Mouse (Mus musculus) embryonic facial prominence, embryonic 12.5 days (tissue): ENCODE measurements around the gene Marc2. TPM values are rescaled to one million over a fixed set of nuclear protein-coding genes. Genes with fewer than 3 reads are reported as not detected.
A peak's percentile ranks its signal among the peaks of the same experiment; 100 is the strongest.

Source experiments
- ATAC-seq: fragments of 200-750 bp; cut with Nextera tagmentation; 2 replicates; pipeline ENCODE4 v1.8.0; 2017; ENCODE audit not compliant: insufficient number of reproducible peaks, insufficient read depth, low FRiP score, low TSS enrichment
- H3K27ac ChIP-seq: fragments of 300-500 bp; sonication (generic); 2 replicates; pipeline ENCODE4 v1.5.1; 2016; ENCODE audit warnings: mild to moderate bottlenecking
- H3K27me3 ChIP-seq: fragments of 300-500 bp; sonication (generic); 2 replicates; pipeline ENCODE4 v1.6.1; 2016; ENCODE audit warnings: mild to moderate bottlenecking, moderate library complexity
- H3K36me3 ChIP-seq: fragments of 300-500 bp; sonication (generic); 2 replicates; pipeline ENCODE4 v1.6.1; 2016; ENCODE audit warnings: mild to moderate bottlenecking
- H3K4me1 ChIP-seq: fragments of 300-500 bp; sonication (generic); 2 replicates; pipeline ENCODE4 v1.6.1; 2016
- H3K4me2 ChIP-seq: fragments of 300-500 bp; sonication (generic); replicated peaks from 2 replicates; pipeline ENCODE4 v1.6.1; 2016; ENCODE audit warnings: mild to moderate bottlenecking, moderate library complexity
- H3K4me3 ChIP-seq: fragments of 300-500 bp; sonication (generic); 2 replicates; pipeline ENCODE4 v1.5.1; 2016; ENCODE audit warnings: mild to moderate bottlenecking
- H3K9ac ChIP-seq: fragments of 300-500 bp; sonication (generic); 2 replicates; pipeline ENCODE4 v1.6.1; 2016; ENCODE audit warnings: mild to moderate bottlenecking, moderate library complexity
- H3K9me3 ChIP-seq: fragments of 300-500 bp; sonication (generic); 2 replicates; pipeline ENCODE4 v1.6.1; 2016; ENCODE audit warnings: mild to moderate bottlenecking, moderate library complexity
- WGBS: fragments of 180-500 bp; shearing (Covaris S2); methylation state at CpG from one replicate; pipeline ENCODE4 v1.1.7; 2016; 5-methylcytosine and 5-hydroxymethylcytosine counted together
- polyA plus RNA-seq: library from polyadenylated mRNA; unstranded; fragments of >200 nt; fragmentation: Nextera tagmentation; extraction: Ambion mirVana; gene quantifications from 2 replicates; pipeline ENCODE4 v1.2.1, GENCODE M21; 2016

Marc2 gene
- polyA plus RNA-seq, 1 experiment from 2014 or later, result 144 TPM

GRCm38 (mm10) chr1:184827175-184827701 is 19.0 kb downstream of the Marc2 start:
- 32% methylated on average over 23 of the region's 23 CpGs for WGBS
- Histone ChIP-seq H3K9me3 (no peaks in the 10 kb centered on the region), H3K4me2 (0 out of 2 replicates have a peak overlapping the region, but pooled peaks have one; percentile 16), H3K4me1 (peaks cover 17% of the 10 kb centered on the region; the same call in 1 of the 2 replicates), H3K36me3 (peaks cover 24% of the 10 kb centered on the region), H3K4me3 (no peak overlapping the region), H3K27me3 (no peaks in the 10 kb centered on the region), H3K27ac (no peak overlapping the region), H3K9ac (peak overlapping the region; percentile 15; the same call in 1 of the 2 replicates)
- no peak for ATAC-seq

- Histone ChIP-seq H3K9ac (no peak overlapping the region), H3K27me3 (no peaks in the 10 kb centered on the region), H3K27ac (no peak overlapping the region), H3K4me1 (peaks cover 17% of the 10 kb centered on the region; the same call in 1 of the 2 replicates), H3K4me3 (no peak overlapping the region), H3K36me3 (peaks cover 17% of the 10 kb centered on the region), H3K9me3 (no peaks in the 10 kb centered on the region), H3K4me2 (peak overlapping the region; percentile 6; the same call in 1 of the 2 replicates)
- WGBS, result 22% methylated on average over 11 of the region's 11 CpGs
- ATAC-seq, result no peak
These were observed 21.2 kb downstream of the Marc2 start for GRCm38 (mm10) chr1:184825093-184825492.

- Histone ChIP-seq H3K9ac (no peak overlapping the region), H3K36me3 (peaks cover 19% of the 10 kb centered on the region; the same call in 1 of the 2 replicates), H3K4me3 (no peak overlapping the region), H3K27me3 (no peaks in the 10 kb centered on the region), H3K9me3 (no peaks in the 10 kb centered on the region), H3K4me2 (0 out of 2 replicates have a peak overlapping the region, but pooled peaks have one; percentile 6), H3K27ac (no peak overlapping the region), H3K4me1 (peaks cover 17% of the 10 kb centered on the region; the same call in 1 of the 2 replicates)
- ATAC-seq, result peak; percentile 82
- 5% methylated on average over 12 of the region's 12 CpGs for WGBS
These were observed 21.8 kb downstream of the Marc2 start for GRCm38 (mm10) chr1:184824439-184824851.

- H3K4me1 ChIP-seq, result peaks cover 17% of the 10 kb centered on the region; the same call in 1 of the 2 replicates
- H3K9me3 ChIP-seq, result no peaks in the 10 kb centered on the region
- WGBS, result 11% methylated on average over 11 of the region's 11 CpGs
- peak overlapping the region; percentile 36 for H3K4me2 ChIP-seq
- H3K36me3 ChIP-seq, result peaks cover 24% of the 10 kb centered on the region
- peak; percentile 69; the same call in 1 of the 2 replicates for ATAC-seq
- H3K9ac ChIP-seq, result no peak overlapping the region
- H3K27ac ChIP-seq, result no peak overlapping the region
- no peaks in the 10 kb centered on the region for H3K27me3 ChIP-seq
- H3K4me3 ChIP-seq, result no peak overlapping the region
These were observed 23.6 kb downstream of the Marc2 start for GRCm38 (mm10) chr1:184822678-184823077.

- H3K4me1 ChIP-seq, result peaks cover 4% of the 10 kb centered on the region; the same call in 1 of the 2 replicates
- no peak for ATAC-seq
- H3K36me3 ChIP-seq, result peaks cover 32% of the 10 kb centered on the region
- H3K27ac ChIP-seq, result no peak overlapping the region
- no peaks in the 10 kb centered on the region for H3K27me3 ChIP-seq
- no peaks in the 10 kb centered on the region for H3K9me3 ChIP-seq
- no peak overlapping the region for H3K4me2 ChIP-seq
- no peak overlapping the region for H3K4me3 ChIP-seq
- 83% methylated on average over 6 of the region's 6 CpGs for WGBS
- H3K9ac ChIP-seq, result no peak overlapping the region
These were observed 28.5 kb downstream of the Marc2 start for GRCm38 (mm10) chr1:184817768-184818167.

GRCm38 (mm10) chr1:184811716-184812250 is 34.5 kb downstream of the Marc2 start:
- 76% methylated on average over 8 of the region's 8 CpGs for WGBS
- ATAC-seq, result no peak
- Histone ChIP-seq H3K9me3 (no peaks in the 10 kb centered on the region), H3K4me3 (no peak overlapping the region), H3K9ac (no peak overlapping the region), H3K4me1 (peaks cover 6% of the 10 kb centered on the region), H3K4me2 (no peak overlapping the region), H3K27me3 (peaks cover 23% of the 10 kb centered on the region), H3K36me3 (no peaks in the 10 kb centered on the region; the same call in 1 of the 2 replicates), H3K27ac (no peak overlapping the region)

- Histone ChIP-seq H3K27me3 (peaks cover 23% of the 10 kb centered on the region), H3K9ac (0 out of 2 replicates have a peak within 1 kb of the TSS, but pooled peaks have one; percentile 40), H3K4me3 (peak within 1 kb of the TSS; percentile 39), H3K36me3 (no peaks in the 10 kb centered on the region; the same call in 1 of the 2 replicates), H3K4me1 (peaks cover 6% of the 10 kb centered on the region), H3K4me2 (peak within 1 kb of the TSS; percentile 86), H3K9me3 (no peaks in the 10 kb centered on the region), H3K27ac (no peak within 1 kb of the TSS)
- 5% methylated on average over 52 of the region's 52 CpGs for WGBS
- peak; percentile 41; the same call in 1 of the 2 replicates for ATAC-seq
These were observed 35.3 kb downstream of the Marc2 start, which contains the start of gene Marc1 for GRCm38 (mm10) chr1:184810780-184811575. TSS of gene Marc1 (minus strand) at chr1:184811313.

- no peak for ATAC-seq
- H3K4me2 ChIP-seq, result no peak overlapping the region
- H3K27me3 ChIP-seq, result peaks cover 23% of the 10 kb centered on the region
- WGBS, result 52% methylated on average over 6 of the region's 6 CpGs
- H3K27ac ChIP-seq, result no peak overlapping the region
- no peaks in the 10 kb centered on the region; the same call in 1 of the 2 replicates for H3K36me3 ChIP-seq
- H3K4me1 ChIP-seq, result peaks cover 6% of the 10 kb centered on the region
- H3K9ac ChIP-seq, result no peak overlapping the region
- no peaks in the 10 kb centered on the region for H3K9me3 ChIP-seq
- H3K4me3 ChIP-seq, result no peak overlapping the region
These were observed 36.7 kb downstream of the Marc2 start for GRCm38 (mm10) chr1:184809578-184810001.

- H3K9ac ChIP-seq, result no peak overlapping the region
- H3K36me3 ChIP-seq, result no peaks in the 10 kb centered on the region; the same call in 1 of the 2 replicates
- no peak for ATAC-seq
- no peaks in the 10 kb centered on the region for H3K9me3 ChIP-seq
- no peak overlapping the region for H3K4me2 ChIP-seq
- H3K27me3 ChIP-seq, result peaks cover 23% of the 10 kb centered on the region
- 89% methylated on average over 17 of the region's 17 CpGs for WGBS
- peaks cover 6% of the 10 kb centered on the region for H3K4me1 ChIP-seq
- H3K4me3 ChIP-seq, result no peak overlapping the region
- no peak overlapping the region for H3K27ac ChIP-seq
These were observed 37.7 kb downstream of the Marc2 start for GRCm38 (mm10) chr1:184808418-184809012.

GRCm38 (mm10) chr1:184807627-184808417 is 38.4 kb downstream of the Marc2 start:
- Histone ChIP-seq H3K27ac (no peak overlapping the region), H3K4me2 (no peak overlapping the region), H3K36me3 (no peaks in the 10 kb centered on the region), H3K4me3 (no peak overlapping the region), H3K4me1 (peaks cover 6% of the 10 kb centered on the region), H3K9ac (no peak overlapping the region), H3K9me3 (no peaks in the 10 kb centered on the region), H3K27me3 (peaks cover 23% of the 10 kb centered on the region)
- WGBS, result 66% methylated on average over 15 of the region's 15 CpGs
- ATAC-seq, result no peak

- Histone ChIP-seq H3K27me3 (peaks cover 23% of the 10 kb centered on the region), H3K4me2 (no peak overlapping the region), H3K4me3 (no peak overlapping the region), H3K9me3 (no peaks in the 10 kb centered on the region), H3K27ac (no peak overlapping the region), H3K9ac (no peak overlapping the region), H3K36me3 (no peaks in the 10 kb centered on the region), H3K4me1 (peaks cover 6% of the 10 kb centered on the region)
- no peak for ATAC-seq
- 75% methylated on average over 7 of the region's 7 CpGs for WGBS
These were observed 39.1 kb downstream of the Marc2 start for GRCm38 (mm10) chr1:184807123-184807522.
